Mouse (Mus musculus) heart, embryonic 13.5 days (tissue): ENCODE data around the gene Zfp111. TPM values are rescaled to one million over a fixed set of nuclear protein-coding genes. Genes with fewer than 3 reads are reported as not detected.

Source experiments
- ATAC-seq: fragments of 200-750 bp; cut with Nextera tagmentation; 2 replicates; pipeline ENCODE4 v1.8.0; 2017; ENCODE audit warnings: moderate TSS enrichment; ENCODE audit not compliant: insufficient number of reproducible peaks, low FRiP score, low TSS enrichment; ENCODE audit errors: extremely low read depth
- H3K27ac ChIP-seq: fragments of 300-500 bp; sonication (generic); replicated peaks from 2 replicates; pipeline ENCODE4 v1.5.1; 2015; ENCODE audit warnings: moderate library complexity, mild to moderate bottlenecking, inconsistent platforms
- H3K27me3 ChIP-seq: fragments of 300-500 bp; sonication (generic); replicated peaks from 2 replicates; pipeline ENCODE4 v1.6.1; 2015; ENCODE audit warnings: mild to moderate bottlenecking, inconsistent platforms
- H3K36me3 ChIP-seq: fragments of 300-500 bp; sonication (generic); 2 replicates; pipeline ENCODE4 v1.6.1; 2015; ENCODE audit warnings: mild to moderate bottlenecking, inconsistent platforms
- H3K4me1 ChIP-seq: fragments of 300-500 bp; sonication (generic); 2 replicates; pipeline ENCODE4 v1.6.1; 2015; ENCODE audit warnings: inconsistent platforms
- H3K4me2 ChIP-seq: fragments of 300-500 bp; sonication (generic); 2 replicates; pipeline ENCODE4 v1.6.1; 2015; ENCODE audit warnings: inconsistent platforms, mild to moderate bottlenecking, moderate library complexity
- H3K4me3 ChIP-seq: fragments of 300-500 bp; sonication (generic); 2 replicates; pipeline ENCODE4 v1.5.1; 2015; ENCODE audit warnings: moderate library complexity, mild to moderate bottlenecking, inconsistent platforms
- H3K9ac ChIP-seq: fragments of 300-500 bp; sonication (generic); 2 replicates; pipeline ENCODE4 v1.6.1; 2015; ENCODE audit warnings: inconsistent platforms, mild to moderate bottlenecking, moderate library complexity
- H3K9me3 ChIP-seq: fragments of 300-500 bp; sonication (generic); 2 replicates; pipeline ENCODE4 v1.6.1; 2016; ENCODE audit warnings: inconsistent platforms
- WGBS: fragments of 180-500 bp; shearing (Covaris S2); methylation state at CpG from one replicate; pipeline ENCODE4 v1.1.7; 2015; ENCODE audit warnings: mixed read lengths; 5-methylcytosine and 5-hydroxymethylcytosine counted together
- polyA plus RNA-seq: library from polyadenylated mRNA; unstranded; fragments of >200 nt; fragmentation: Nextera tagmentation; extraction: Ambion mirVana; gene quantifications from 2 replicates; pipeline ENCODE4 v1.2.1, GENCODE M21; 2015

Zfp111 gene
- polyA plus RNA-seq, result 5.8 and 6.8 TPM in 2 replicates

GRCm38 (mm10) chr7:24211343-24211742 is at the start of gene Zfp111:
TSS of gene Zfp111 (minus strand) at chr7:24211443.
- H3K27me3 ChIP-seq, result no peaks in the 10 kb centered on the region
- H3K27ac ChIP-seq, result no peak within 1 kb of the TSS
- 74% methylated on average over 5 of the region's 5 CpGs for WGBS

DNA sequence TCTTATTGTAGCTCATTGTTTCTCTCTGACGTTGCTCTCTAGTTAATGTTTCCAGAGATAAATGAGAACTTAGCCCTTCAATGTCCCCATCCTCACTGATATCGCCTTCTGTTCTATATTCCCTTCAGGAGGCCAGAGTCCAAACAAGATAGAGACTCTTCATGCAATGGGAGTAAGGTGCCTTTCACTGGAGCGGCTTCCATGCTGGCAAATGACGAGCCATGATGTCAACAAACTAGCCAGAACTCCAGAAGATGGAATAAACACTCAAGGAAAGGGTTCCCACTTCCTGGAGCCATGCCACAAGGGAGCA is 48.7 kb upstream of the Zfp111 start:
- H3K4me2 ChIP-seq, result no peak overlapping the region
- H3K27ac ChIP-seq, result no peak overlapping the region
- no peaks in the 10 kb centered on the region for H3K27me3 ChIP-seq
- H3K9ac ChIP-seq, result no peak overlapping the region
- H3K36me3 ChIP-seq, result peaks cover 34% of the 10 kb centered on the region
- no peak overlapping the region for H3K4me3 ChIP-seq
- peaks cover 7% of the 10 kb centered on the region for H3K4me1 ChIP-seq
- 77% methylated on average over 4 of the region's 4 CpGs for WGBS
- no peak for ATAC-seq
- H3K9me3 ChIP-seq, result no peaks in the 10 kb centered on the region

More at GRCm38 (mm10) chr7:24211343-24211742, at the start of gene Zfp111:
- no peak within 1 kb of the TSS for H3K4me2 ChIP-seq
- H3K9me3 ChIP-seq, result peaks cover 1% of the 10 kb centered on the region; the same call in 1 of the 2 replicates
- H3K36me3 ChIP-seq, result peaks cover under 1% of the 10 kb centered on the region; the same call in 1 of the 2 replicates
- no peak within 1 kb of the TSS for H3K9ac ChIP-seq
- H3K4me3 ChIP-seq, result no peak within 1 kb of the TSS
- H3K4me1 ChIP-seq, result peaks cover 10% of the 10 kb centered on the region
- ATAC-seq, result no peak

DNA sequence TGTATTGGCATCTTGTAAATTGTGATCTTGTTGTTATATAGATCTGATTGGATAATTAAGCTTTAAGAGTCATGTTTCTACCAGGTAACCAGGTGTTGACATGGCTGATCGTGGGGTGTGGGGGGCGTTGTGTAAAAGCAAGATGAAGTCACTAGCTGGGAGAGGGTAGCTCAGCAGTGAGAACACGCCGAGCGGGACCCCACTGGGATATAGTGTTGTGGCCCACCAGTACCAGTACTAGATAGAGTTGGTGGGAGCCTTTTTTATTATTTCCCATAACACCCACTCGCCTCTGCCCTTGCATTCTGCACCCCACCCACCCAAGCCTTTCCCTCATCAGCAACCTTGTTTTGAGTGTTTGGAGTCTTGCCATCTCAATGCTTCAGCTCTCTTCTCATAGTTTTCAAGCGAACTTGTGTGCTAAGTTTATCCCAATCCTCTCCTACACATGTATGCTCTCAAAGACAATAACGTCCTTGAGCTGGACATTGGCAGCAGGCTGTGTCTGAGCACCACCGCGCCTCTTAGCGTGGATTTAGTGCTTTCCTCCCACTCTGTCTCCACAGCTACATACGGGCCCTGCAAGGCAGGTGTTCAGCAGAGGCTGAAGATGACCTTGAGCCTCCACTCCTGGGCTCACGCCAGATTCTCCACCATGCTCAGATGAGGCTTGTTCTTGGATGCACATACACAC is 48.2 kb upstream of the Zfp111 start:
- no peak overlapping the region for H3K4me2 ChIP-seq
- H3K4me3 ChIP-seq, result no peak overlapping the region
- H3K9me3 ChIP-seq, result no peaks in the 10 kb centered on the region
- no peak for ATAC-seq
- H3K36me3 ChIP-seq, result peaks cover 34% of the 10 kb centered on the region
- 79% methylated on average over 13 of the region's 13 CpGs for WGBS
- no peaks in the 10 kb centered on the region for H3K27me3 ChIP-seq
- no peak overlapping the region for H3K27ac ChIP-seq
- no peak overlapping the region for H3K9ac ChIP-seq
- H3K4me1 ChIP-seq, result peaks cover 9% of the 10 kb centered on the region

DNA sequence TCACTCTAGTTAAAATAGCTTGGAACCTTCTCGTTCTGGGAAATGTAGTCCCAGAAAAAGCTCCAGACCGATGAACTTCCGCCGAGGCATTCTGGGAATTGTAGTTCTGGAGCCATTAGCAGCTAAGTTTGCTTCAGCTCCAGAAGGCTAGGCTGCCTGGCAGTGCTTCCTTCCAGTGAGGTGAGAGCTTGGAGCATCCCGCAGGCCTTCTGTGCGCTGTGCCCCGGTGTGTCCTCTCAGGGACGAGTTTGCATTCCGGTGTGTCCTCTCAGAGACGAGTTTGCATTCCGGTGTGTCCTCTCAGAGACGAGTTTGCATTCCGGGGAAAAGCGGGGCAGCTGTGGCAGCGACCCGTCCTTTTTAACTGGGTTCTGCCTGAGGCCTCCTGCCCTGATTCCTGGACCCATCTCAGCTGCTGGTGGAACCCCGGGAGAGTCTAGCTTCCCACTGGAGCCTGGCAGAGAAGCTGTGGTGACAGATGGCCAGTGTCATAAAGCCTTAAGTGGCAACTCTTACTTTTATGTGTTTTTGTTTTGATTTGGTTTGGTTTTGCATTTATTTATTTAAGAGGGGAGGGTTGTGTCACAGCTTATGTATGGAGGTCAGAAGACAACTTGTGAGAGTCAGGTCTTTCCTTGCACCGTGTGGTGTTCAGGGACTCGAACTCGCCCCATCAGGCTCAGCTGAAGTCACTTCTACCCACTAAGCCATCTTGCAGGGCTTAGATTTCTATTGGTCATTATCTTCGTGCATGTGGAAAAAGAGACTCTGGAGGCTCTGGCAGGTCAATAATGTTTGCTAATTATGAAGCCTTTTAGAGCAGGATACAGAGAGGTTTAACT is 43.6 kb upstream of the Zfp111 start, which contains the start of gene Zfp108:
TSS of gene Zfp108 (plus strand) at position 162 of the 842 bp plus-strand sequence.
- H3K9ac ChIP-seq, result peak within 1 kb of the TSS; percentile 86
- H3K27me3 ChIP-seq, result no peaks in the 10 kb centered on the region; the same call in 1 of the 2 replicates
- peaks cover 9% of the 10 kb centered on the region for H3K4me1 ChIP-seq
- H3K4me3 ChIP-seq, result peak within 1 kb of the TSS; percentile 68
- H3K9me3 ChIP-seq, result no peaks in the 10 kb centered on the region
- peaks cover 11% of the 10 kb centered on the region for H3K36me3 ChIP-seq
- peak within 1 kb of the TSS; percentile 29; the same call in 1 of the 2 replicates for H3K27ac ChIP-seq
- peak within 1 kb of the TSS; percentile 79 for H3K4me2 ChIP-seq
- 19% methylated on average over 21 of the region's 21 CpGs for WGBS
- ATAC-seq, result peak; percentile 76; the same call in 1 of the 2 replicates

DNA sequence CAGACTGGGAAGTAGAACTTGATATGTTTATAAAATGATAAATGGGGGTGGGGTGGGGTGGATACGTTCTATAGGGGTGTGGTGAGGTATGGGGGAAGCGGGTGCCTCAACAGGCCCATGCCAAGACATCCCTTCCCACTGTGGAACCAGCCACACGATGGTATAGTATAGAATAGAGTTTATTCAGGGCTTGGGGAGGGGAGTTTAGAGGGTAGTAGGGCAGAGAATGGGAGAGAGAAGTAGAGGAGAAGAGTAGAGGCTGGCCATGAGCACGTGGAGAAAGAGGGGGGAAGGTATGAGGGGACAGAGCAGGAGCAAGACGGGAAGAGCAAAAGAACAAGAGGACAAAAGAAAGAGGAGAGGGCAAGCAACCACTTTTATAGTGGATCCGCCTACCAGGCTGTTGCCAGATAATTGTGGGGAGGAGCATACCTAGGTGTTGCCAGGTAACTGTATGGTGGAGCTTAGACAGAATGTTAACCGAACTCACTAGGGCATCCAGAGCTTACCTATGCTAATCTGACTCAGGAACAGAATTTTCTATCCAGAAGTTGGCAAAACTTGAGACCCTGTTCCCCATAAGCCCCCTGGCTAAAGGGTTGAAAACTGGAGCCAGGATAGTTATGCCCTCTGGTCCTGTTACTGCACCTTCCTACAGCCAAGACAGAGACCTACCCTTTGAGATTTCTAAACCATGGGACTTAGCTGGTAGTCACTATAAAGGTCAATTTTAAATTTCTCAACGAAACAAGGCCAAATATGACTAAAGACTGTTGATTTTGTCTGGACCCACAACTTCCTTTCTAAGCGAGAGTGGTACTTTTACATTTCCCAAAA is 42.8 kb upstream of the Zfp111 start:
- WGBS, result 59% methylated on average over 9 of the region's 9 CpGs
- Histone ChIP-seq H3K4me3 (peak overlapping the region; percentile 68), H3K27me3 (no peaks in the 10 kb centered on the region; the same call in 1 of the 2 replicates), H3K36me3 (peaks cover 6% of the 10 kb centered on the region; the same call in 1 of the 2 replicates), H3K9me3 (no peaks in the 10 kb centered on the region), H3K4me1 (peaks cover 9% of the 10 kb centered on the region), H3K4me2 (peak overlapping the region; percentile 79), H3K9ac (peak overlapping the region; percentile 55; the same call in 1 of the 2 replicates), H3K27ac (no peak overlapping the region)
- peak; percentile 37; the same call in 1 of the 2 replicates for ATAC-seq

GRCm38 (mm10) chr7:24237040-24237791 is 26.0 kb upstream of the Zfp111 start, which contains the start of gene Zfp109:
TSS of gene Zfp109 (minus strand) at chr7:24237560.
- Histone ChIP-seq H3K4me2 (peak within 1 kb of the TSS; percentile 71), H3K9me3 (no peaks in the 10 kb centered on the region), H3K27me3 (peaks cover 1% of the 10 kb centered on the region), H3K36me3 (peaks cover 24% of the 10 kb centered on the region), H3K9ac (peak within 1 kb of the TSS; percentile 89), H3K4me3 (peak within 1 kb of the TSS; percentile 91), H3K27ac (no peak within 1 kb of the TSS), H3K4me1 (peaks cover 9% of the 10 kb centered on the region)
- WGBS, result 5% methylated on average over 28 of the region's 28 CpGs
- peak; percentile 58; the same call in 1 of the 2 replicates for ATAC-seq

DNA sequence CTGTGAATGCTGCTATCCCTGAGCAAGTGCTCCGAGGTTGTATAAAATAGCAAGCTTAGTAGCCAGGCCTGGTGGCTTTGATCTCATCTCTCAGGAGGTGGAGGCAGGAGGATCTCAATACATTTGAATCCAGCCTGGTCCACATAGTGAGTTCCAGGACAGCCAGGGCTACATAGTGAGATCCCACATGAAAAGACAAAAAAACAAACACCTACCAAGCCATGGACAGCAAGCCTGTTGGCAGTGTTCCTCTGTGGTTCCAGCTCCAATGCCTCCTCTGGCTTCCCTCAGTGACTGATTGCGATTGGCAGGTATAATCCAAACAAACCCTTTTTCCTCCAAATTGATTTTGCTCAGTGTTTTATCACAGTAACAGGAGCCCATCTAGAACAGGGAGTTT is 947 bp downstream of the Zfp111 start:
- WGBS, result 71% methylated on average over 2 of the region's 2 CpGs
- peaks cover 10% of the 10 kb centered on the region for H3K4me1 ChIP-seq
- H3K27ac ChIP-seq, result no peak overlapping the region
- H3K9ac ChIP-seq, result no peak overlapping the region
- no peaks in the 10 kb centered on the region for H3K9me3 ChIP-seq
- no peaks in the 10 kb centered on the region for H3K27me3 ChIP-seq
- no peak overlapping the region for H3K4me3 ChIP-seq
- H3K36me3 ChIP-seq, result peaks cover 11% of the 10 kb centered on the region
- no peak for ATAC-seq
- no peak overlapping the region for H3K4me2 ChIP-seq

DNA sequence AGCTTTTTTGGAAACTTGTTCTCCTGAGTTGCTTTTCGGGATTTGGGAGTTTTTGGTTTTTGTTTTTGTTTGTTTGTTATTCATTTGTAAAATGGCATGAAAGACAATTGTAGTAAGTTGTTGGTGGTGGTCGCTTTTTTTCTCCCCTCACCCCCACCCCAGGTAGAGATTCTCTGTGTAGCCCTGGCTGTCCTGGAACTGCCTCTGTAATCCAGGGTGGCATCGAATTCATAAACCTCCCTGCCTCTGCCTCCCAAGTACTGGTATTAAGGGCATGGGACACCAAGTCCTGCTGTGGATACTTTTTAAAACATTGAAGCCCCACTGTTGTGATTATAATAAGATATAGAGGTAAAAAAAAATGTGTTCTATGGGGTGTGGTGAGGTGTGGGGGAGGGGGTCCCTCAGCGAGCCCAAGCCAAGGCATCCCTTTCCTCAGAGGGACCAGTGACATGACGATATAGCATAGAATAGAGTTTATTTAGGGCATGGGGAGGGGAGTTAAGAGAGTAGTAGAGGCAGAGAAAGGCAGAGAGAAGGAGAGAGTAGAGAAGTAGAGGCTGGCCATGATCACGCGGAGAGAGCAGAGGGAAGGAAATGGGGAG is 2.9 kb downstream of the Zfp111 start:
- Histone ChIP-seq H3K4me3 (peak overlapping the region; percentile 76), H3K4me2 (peak overlapping the region; percentile 83), H3K4me1 (peaks cover 10% of the 10 kb centered on the region), H3K27ac (no peak overlapping the region), H3K27me3 (no peaks in the 10 kb centered on the region), H3K9ac (peak overlapping the region; percentile 94; the same call in 1 of the 2 replicates), H3K9me3 (no peaks in the 10 kb centered on the region), H3K36me3 (peaks cover 30% of the 10 kb centered on the region)
- 56% methylated on average over 7 of the region's 7 CpGs for WGBS
- no peak for ATAC-seq

GRCm38 (mm10) chr7:24207488-24208261 is 3.6 kb downstream of the Zfp111 start:
- Histone ChIP-seq H3K9ac (peak overlapping the region; percentile 94), H3K9me3 (no peaks in the 10 kb centered on the region), H3K27ac (peak overlapping the region; percentile 82), H3K27me3 (no peaks in the 10 kb centered on the region), H3K36me3 (peaks cover 37% of the 10 kb centered on the region), H3K4me1 (peaks cover 10% of the 10 kb centered on the region), H3K4me2 (peak overlapping the region; percentile 83), H3K4me3 (peak overlapping the region; percentile 76)
- ATAC-seq, result peak; percentile 46
- WGBS, result 17% methylated on average over 24 of the region's 24 CpGs
